Mouse (Mus musculus) lung, postnatal 0 days (tissue): ENCODE results near the gene Ddn. TPM values are rescaled to one million over a fixed set of nuclear protein-coding genes. Genes with fewer than 3 reads are reported as not detected.

Source experiments
- ATAC-seq: fragments of 200-750 bp; cut with Nextera tagmentation; 2 replicates; pipeline ENCODE4 v1.8.0; 2017; ENCODE audit warnings: moderate library complexity
- DNase-seq: peaks from one replicate; pipeline ENCODE4 v3.0.0-alpha.2; 2016; ENCODE audit warnings: low spot score
- H3K27ac ChIP-seq: fragments of 300-500 bp; sonication (generic); 2 replicates; pipeline ENCODE4 v1.5.1; 2014; ENCODE audit warnings: antibody characterized with exemption, mild to moderate bottlenecking, low read length, mixed read lengths
- H3K27me3 ChIP-seq: fragments of 300-500 bp; sonication (generic); replicated peaks from 2 replicates; pipeline ENCODE4 v1.6.1; 2014; ENCODE audit warnings: low read length, mixed read lengths; ENCODE audit not compliant: insufficient read depth
- H3K36me3 ChIP-seq: fragments of 300-500 bp; sonication (generic); 2 replicates; pipeline ENCODE4 v1.6.1; 2014; ENCODE audit warnings: low read length, mixed read lengths; ENCODE audit not compliant: insufficient read depth
- H3K4me1 ChIP-seq: fragments of 300-500 bp; sonication (generic); 2 replicates; pipeline ENCODE4 v1.6.1; 2014; ENCODE audit warnings: antibody characterized with exemption, low read depth, low read length, mixed read lengths; ENCODE audit not compliant: insufficient read depth
- H3K4me2 ChIP-seq: fragments of 300-500 bp; sonication (generic); replicated peaks from 2 replicates; pipeline ENCODE4 v1.6.1; 2014; ENCODE audit warnings: low read depth, mild to moderate bottlenecking, low read length, moderate library complexity, mixed read lengths
- H3K4me3 ChIP-seq: fragments of 300-500 bp; sonication (generic); 2 replicates; pipeline ENCODE4 v1.5.1; 2014; ENCODE audit warnings: low read depth, low read length
- H3K9ac ChIP-seq: fragments of 300-500 bp; sonication (generic); replicated peaks from 2 replicates; pipeline ENCODE4 v1.6.1; 2014; ENCODE audit warnings: low read depth, mild to moderate bottlenecking
- H3K9me3 ChIP-seq: fragments of 300-500 bp; sonication (generic); 2 replicates; pipeline ENCODE4 v1.6.1; 2016; ENCODE audit warnings: low read length, mixed read lengths
- CTCF ChIP-seq: IDR thresholded peaks from 2 replicates; pipeline ENCODE4 v1.5.1; 2016; ENCODE audit warnings: antibody characterized with exemption, mild to moderate bottlenecking
- EP300 ChIP-seq: IDR thresholded peaks from 2 replicates; pipeline ENCODE4 v1.6.1; 2016; ENCODE audit warnings: antibody characterized with exemption, mild to moderate bottlenecking, control low read depth
- WGBS: fragments of 180-500 bp; shearing (Covaris S2); extraction: QIAGEN DNeasy Blood & Tissue Kit; methylation state at CpG from one replicate; pipeline ENCODE4 v1.1.7; 2014; 5-methylcytosine and 5-hydroxymethylcytosine counted together
- polyA plus RNA-seq: library from polyadenylated mRNA; unstranded; fragments of >200 nt; fragmentation: Nextera tagmentation; extraction: Ambion mirVana; gene quantifications from 2 replicates; pipeline ENCODE4 v1.2.1, GENCODE M21; 2015

Gene Ddn
- polyA plus RNA-seq, 1 experiment from 2014 or later, result 0.04 TPM

DNA sequence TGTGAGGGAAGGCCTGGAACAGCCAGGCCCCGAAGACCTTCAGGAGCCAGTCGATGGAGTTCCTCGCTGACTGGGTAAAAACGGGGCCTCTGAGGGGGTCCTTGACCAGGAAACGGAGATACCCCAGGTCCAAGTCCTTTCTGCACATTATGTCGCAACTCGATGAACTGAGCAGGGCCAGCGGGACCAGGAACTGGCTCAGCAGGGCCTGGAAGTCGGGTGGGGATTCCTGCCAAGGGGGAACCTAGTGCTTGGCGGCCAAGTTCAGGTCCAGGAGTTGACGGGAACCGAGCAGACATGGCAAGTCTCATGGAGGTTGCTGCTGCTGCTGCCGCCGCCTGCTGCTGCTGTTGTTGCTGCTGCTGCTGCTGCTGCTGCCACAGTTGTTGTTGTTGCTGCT, 41.4 kb upstream of the Ddn start:
- H3K27ac ChIP-seq, result no peak overlapping the region
- H3K9ac ChIP-seq, result no peak overlapping the region
- 83% methylated on average over 13 of the region's 14 CpGs for WGBS
- no peaks in the 10 kb centered on the region for H3K27me3 ChIP-seq
- ATAC-seq, result no peak
- DNase-seq, result no peak
- no peak overlapping the region for H3K4me3 ChIP-seq
- H3K36me3 ChIP-seq, result peaks cover 83% of the 10 kb centered on the region
- TF ChIP-seq EP300, result no peak
- TF ChIP-seq CTCF, result no peak
- H3K4me2 ChIP-seq, result no peak overlapping the region
- H3K9me3 ChIP-seq, result no peaks in the 10 kb centered on the region
- H3K4me1 ChIP-seq, result no peaks in the 10 kb centered on the region

DNA sequence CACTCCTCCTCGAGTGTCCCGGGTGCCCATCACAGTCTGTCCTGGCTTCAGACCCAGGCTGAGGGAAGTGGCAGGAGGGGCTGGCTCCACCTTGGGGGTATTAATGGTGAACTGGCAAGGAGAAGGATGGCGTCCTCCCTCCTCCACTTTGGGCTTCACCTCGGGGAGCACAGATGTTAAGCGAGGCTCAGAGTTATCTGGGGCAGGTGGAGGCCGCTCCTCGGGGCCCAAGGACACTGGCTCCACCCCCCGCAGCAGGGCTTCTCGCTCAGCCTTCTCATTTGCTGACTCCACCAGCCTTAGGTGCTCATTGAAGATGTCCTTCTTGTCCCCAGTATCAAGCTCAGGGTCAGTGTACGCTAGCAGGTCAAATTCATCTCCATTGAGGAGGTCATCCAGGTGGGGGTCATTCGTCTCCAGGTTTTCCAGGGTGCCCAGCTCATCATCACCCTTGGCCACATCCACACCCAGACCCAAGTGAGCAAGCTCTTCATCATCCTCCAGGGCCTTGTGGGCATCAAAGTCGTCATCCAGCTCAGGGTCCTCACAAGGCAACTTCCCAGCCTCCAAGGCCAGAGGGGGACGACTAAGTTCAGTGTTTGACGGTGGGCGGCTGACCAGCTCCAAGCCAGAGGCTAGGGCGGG, 40.8 kb upstream of the Ddn start:
- H3K36me3 ChIP-seq, result peaks cover 84% of the 10 kb centered on the region
- DNase-seq (no peak), ATAC-seq (no peak)
- TF ChIP-seq CTCF (no peak), EP300 (no peak)
- H3K4me3 ChIP-seq, result no peak overlapping the region
- H3K4me2 ChIP-seq, result no peak overlapping the region
- H3K4me1 ChIP-seq, result no peaks in the 10 kb centered on the region
- no peaks in the 10 kb centered on the region for H3K9me3 ChIP-seq
- no peak overlapping the region for H3K9ac ChIP-seq
- no peak overlapping the region for H3K27ac ChIP-seq
- H3K27me3 ChIP-seq, result no peaks in the 10 kb centered on the region
- WGBS, result 85% methylated on average over 16 of the region's 16 CpGs

DNA sequence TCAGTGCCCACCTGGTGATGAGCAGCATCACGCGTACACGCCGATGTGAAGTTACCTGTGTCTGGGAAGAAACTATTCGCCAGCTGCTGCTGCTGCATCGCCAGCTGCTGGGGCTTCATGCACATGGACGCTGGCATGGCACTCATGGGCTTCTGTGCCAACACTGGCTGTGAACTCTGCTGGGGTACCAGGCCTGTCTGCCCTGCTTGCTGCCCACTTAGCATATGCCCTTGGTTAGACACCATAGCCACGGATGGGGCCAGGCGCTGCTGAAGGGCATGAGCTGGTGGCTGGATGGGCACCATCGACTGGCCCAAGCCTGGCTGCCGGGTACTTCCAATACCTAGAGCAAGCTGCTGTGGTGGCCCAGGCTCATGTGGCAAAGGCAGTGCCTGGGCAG, 39.9 kb upstream of the Ddn start:
- no peaks in the 10 kb centered on the region for H3K27me3 ChIP-seq
- H3K4me3 ChIP-seq, result no peak overlapping the region
- no peak overlapping the region for H3K9ac ChIP-seq
- H3K27ac ChIP-seq, result no peak overlapping the region
- H3K4me1 ChIP-seq, result no peaks in the 10 kb centered on the region
- WGBS, result 95% methylated on average over 11 of the region's 11 CpGs
- H3K9me3 ChIP-seq, result no peaks in the 10 kb centered on the region
- ATAC-seq (no peak), DNase-seq (no peak)
- TF ChIP-seq CTCF, result no peak
- no peak for TF ChIP-seq EP300
- no peak overlapping the region for H3K4me2 ChIP-seq
- H3K36me3 ChIP-seq, result peaks cover 84% of the 10 kb centered on the region

DNA sequence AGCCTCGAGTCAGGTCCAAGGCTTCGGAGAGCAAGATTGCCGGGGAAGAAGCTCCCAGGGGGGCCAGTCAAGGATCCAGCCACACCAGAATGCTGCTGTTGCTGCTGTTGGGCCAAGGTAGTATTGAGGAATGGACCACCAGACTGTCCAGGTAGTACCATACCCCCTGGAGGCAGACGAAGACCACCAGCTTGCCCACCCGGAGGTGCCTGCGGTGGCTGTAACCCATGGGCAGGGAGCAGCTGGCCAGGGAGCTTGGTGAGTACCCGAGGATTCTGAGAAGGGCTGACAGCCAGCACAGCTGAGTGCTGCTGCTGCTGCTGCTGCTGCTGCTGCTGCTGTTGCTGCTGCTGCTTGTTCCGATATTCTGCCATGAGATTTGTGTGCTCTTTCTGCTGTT, 36.9 kb upstream of the Ddn start:
- Histone ChIP-seq H3K27me3 (no peaks in the 10 kb centered on the region), H3K9ac (no peak overlapping the region), H3K27ac (no peak overlapping the region), H3K4me1 (no peaks in the 10 kb centered on the region), H3K4me3 (no peak overlapping the region), H3K36me3 (peaks cover 77% of the 10 kb centered on the region), H3K4me2 (no peak overlapping the region), H3K9me3 (no peaks in the 10 kb centered on the region)
- ATAC-seq (no peak), DNase-seq (no peak)
- 92% methylated on average over 8 of the region's 8 CpGs for WGBS
- TF ChIP-seq EP300 (no peak), CTCF (no peak)

DNA sequence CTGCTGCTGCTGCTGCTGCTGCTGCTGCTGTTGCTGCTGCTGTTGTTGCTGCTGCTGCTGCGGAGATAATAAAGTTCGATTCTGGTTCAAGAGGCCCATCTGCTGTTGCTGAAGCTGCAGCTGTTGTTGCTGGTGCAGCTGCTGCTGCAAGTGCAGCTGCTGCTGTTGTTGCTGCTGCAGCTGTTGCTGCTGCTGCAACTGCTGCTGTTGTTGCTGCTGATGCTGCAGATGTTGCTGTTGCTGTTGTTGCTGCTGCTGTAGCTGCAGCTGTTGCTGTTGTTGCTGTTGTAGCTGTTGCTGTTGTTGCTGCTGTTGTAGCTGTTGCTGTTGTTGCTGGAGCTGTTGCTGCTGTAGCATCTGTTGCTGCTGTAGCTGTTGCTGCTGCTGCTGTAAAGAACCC, 35.9 kb upstream of the Ddn start:
- TF ChIP-seq EP300 (no peak), CTCF (no peak)
- Histone ChIP-seq H3K9ac (no peak overlapping the region), H3K4me3 (no peak overlapping the region), H3K36me3 (peaks cover 77% of the 10 kb centered on the region), H3K9me3 (no peaks in the 10 kb centered on the region), H3K4me2 (no peak overlapping the region), H3K27me3 (no peaks in the 10 kb centered on the region), H3K4me1 (no peaks in the 10 kb centered on the region), H3K27ac (no peak overlapping the region)
- DNase-seq (no peak), ATAC-seq (no peak)
- 96% methylated on average over 2 of the region's 2 CpGs for WGBS

DNA sequence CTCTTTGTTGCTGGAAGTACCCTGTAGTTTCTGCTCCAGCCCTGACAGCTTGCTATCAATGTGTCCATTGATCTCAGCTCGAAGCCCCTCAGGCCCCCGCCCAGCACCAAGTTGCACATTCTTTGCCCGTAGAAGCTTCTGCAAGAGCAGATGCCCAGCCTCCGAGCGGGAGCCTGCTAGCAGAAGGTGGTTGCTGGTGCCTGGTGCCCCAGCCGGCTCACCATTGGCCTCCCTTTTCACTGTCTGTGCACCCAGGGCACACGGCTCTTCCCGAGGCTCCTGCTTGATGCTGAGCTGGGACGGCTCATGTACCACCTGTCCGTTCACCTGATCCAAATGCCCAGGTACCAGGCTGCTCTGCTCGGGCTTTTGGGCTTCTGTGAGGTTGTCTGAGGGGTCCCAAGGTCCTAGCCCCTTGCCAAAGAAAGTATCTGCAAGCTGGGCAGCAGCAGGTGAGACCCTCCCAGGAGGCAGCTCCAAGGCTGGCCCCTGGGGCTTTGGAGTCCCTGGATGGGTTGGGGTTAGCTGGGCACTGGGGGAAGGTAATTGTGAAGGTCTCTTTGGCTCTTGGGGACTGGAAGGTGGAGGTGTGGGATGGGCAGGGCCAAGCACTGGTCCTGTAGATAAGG, 34.4 kb upstream of the Ddn start:
- Histone ChIP-seq H3K27ac (no peak overlapping the region), H3K9me3 (no peaks in the 10 kb centered on the region), H3K4me3 (no peak overlapping the region), H3K36me3 (peaks cover 79% of the 10 kb centered on the region), H3K4me2 (no peak overlapping the region), H3K4me1 (no peaks in the 10 kb centered on the region), H3K9ac (no peak overlapping the region), H3K27me3 (no peaks in the 10 kb centered on the region)
- no peak for TF ChIP-seq CTCF
- no peak for TF ChIP-seq EP300
- ATAC-seq, result no peak
- WGBS, result 88% methylated on average over 11 of the region's 11 CpGs
- DNase-seq, result no peak
